19 mouse cellular contexts compared by ENCODE assay signal in genomic region chr11:119950535-119950934, GRCm38 (mm10).
"Had no signal": no experiment of that assay in that cellular context is flagged by ENCODE, and none has a peak within 500 bp of the region (broad histone marks: within the 10 kb centered on the region; RNA-seq: fewer than 3 reads in every experiment).

No protein-coding gene starts in this region.

- H3K27ac ChIP-seq: midbrain, embryonic 10.5 days; midbrain, embryonic 12.5 days; neural tube, embryonic 13.5 days; neural tube, embryonic 15.5 days had no signal

- H3K4me3 ChIP-seq: midbrain, embryonic 10.5 days; midbrain, embryonic 12.5 days; myocyte; neural tube, embryonic 13.5 days; neural tube, embryonic 15.5 days had no signal

- H3K4me2 ChIP-seq: lung, embryonic 14.5 days; midbrain, embryonic 12.5 days; neural tube, embryonic 13.5 days; neural tube, embryonic 15.5 days had no signal

- H3K9me3 ChIP-seq: midbrain, embryonic 10.5 days; midbrain, embryonic 12.5 days; neural tube, embryonic 13.5 days; neural tube, embryonic 15.5 days had no signal

- ATAC-seq: midbrain, embryonic 16.5 days had no signal

- DNase-seq: lung, adult 18-20 months; lung, embryonic 14.5 days; lung, postnatal 10 days; lung, postnatal 4 days; midbrain, embryonic 14.5 days; retina, postnatal 1 day; right cerebral cortex, adult 18-20 months; right cerebral cortex, postnatal 25 days; right cerebral cortex, postnatal 4 days; spleen, adult 18-20 months; thymus, adult 18-20 months; thymus, postnatal 14 days; thymus, postnatal 36 days had no signal

- H3K27me3 ChIP-seq: midbrain, embryonic 12.5 days; neural tube, embryonic 13.5 days had no signal

- H3K9ac ChIP-seq: lung, embryonic 14.5 days; midbrain, embryonic 12.5 days; neural tube, embryonic 13.5 days; neural tube, embryonic 15.5 days had no signal

- H3K36me3 ChIP-seq: midbrain, embryonic 10.5 days; midbrain, embryonic 12.5 days; neural tube, embryonic 13.5 days; neural tube, embryonic 15.5 days had no signal

- H3K4me1 ChIP-seq: midbrain, embryonic 12.5 days had no signal
